Mouse (Mus musculus): ENCODE data around the gene Kcnn1. TPM values are rescaled to one million over a fixed set of nuclear protein-coding genes. Genes with fewer than 3 reads are reported as not detected.

The Kcnn1 gene
- polyA plus RNA-seq, 1 experiment from 2014 or later, result 1.1 TPM

GRCm38 (mm10) chr8:70853863-70854262, 9.2 kb downstream of the Kcnn1 start:
- H3K9ac ChIP-seq (ENCODE audit: low read depth, low read length), result no peak overlapping the region
- H3K4me3 ChIP-seq (ENCODE audit: low read depth, low read length), result no peak overlapping the region
- H3K4me1 ChIP-seq (ENCODE audit: control insufficient read depth, insufficient read depth, low read length), result no peaks in the 10 kb centered on the region
- WGBS (ENCODE audit: insufficient replicate concordance), result 73% methylated on average over 2 of the region's 2 CpGs
- no peak for ATAC-seq (replicated peaks; ENCODE audit: insufficient number of reproducible peaks, low FRiP score, low TSS enrichment)
- no peak overlapping the region for H3K27ac ChIP-seq (ENCODE audit: low read depth, low read length)
- no peaks in the 10 kb centered on the region for H3K36me3 ChIP-seq (ENCODE audit: control insufficient read depth, insufficient read depth, low read length)
- no peak overlapping the region for H3K4me2 ChIP-seq
- no peaks in the 10 kb centered on the region for H3K9me3 ChIP-seq (replicated peaks; ENCODE audit: control insufficient read depth, low read length)
- H3K27me3 ChIP-seq (ENCODE audit: control insufficient read depth, insufficient read depth, low read length), result peaks cover 27% of the 10 kb centered on the region

DNA sequence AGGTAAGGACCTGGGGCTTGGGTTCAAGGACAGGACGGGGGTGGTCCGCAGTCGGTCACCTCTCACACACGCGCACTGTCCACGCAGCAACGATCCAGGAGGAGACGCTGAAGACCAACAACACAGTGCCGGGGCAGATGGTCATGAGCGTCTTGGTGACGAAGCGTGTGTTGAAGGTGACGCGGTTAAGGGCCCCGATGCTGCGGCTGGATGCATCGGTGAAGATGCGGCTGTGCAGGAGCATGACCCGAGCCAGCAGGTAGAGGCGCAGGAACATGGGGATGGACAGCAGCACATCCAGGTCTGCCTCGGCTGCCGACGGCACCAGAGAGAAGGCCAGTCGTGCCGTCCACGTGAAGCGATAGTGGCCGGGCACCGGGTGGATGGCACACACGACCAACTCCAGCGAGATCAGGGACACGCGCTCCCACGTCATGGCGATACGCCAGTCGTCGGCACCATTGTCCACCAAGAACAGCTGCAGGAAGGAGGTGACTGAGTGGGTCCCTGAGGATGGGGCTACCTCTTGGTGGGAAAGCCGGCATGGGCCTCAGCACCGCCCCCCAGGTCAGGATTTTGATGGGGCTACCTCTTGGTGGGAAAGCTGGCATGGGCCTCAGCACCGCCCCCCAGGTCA, 10.3 kb downstream of the Kcnn1 start:
- WGBS (ENCODE audit: insufficient replicate concordance), result 84% methylated on average over 41 of the region's 41 CpGs
- Histone ChIP-seq H3K4me1 (ENCODE audit: control insufficient read depth, insufficient read depth, low read length) (no peaks in the 10 kb centered on the region), H3K27ac (ENCODE audit: low read depth, low read length) (no peak overlapping the region), H3K4me2 (no peak overlapping the region), H3K9me3 (replicated peaks; ENCODE audit: control insufficient read depth, low read length) (no peaks in the 10 kb centered on the region), H3K27me3 (ENCODE audit: control insufficient read depth, insufficient read depth, low read length) (peaks cover 31% of the 10 kb centered on the region), H3K9ac (ENCODE audit: low read depth, low read length) (no peak overlapping the region), H3K36me3 (ENCODE audit: control insufficient read depth, insufficient read depth, low read length) (no peaks in the 10 kb centered on the region), H3K4me3 (ENCODE audit: low read depth, low read length) (no peak overlapping the region)
- ATAC-seq (replicated peaks; ENCODE audit: insufficient number of reproducible peaks, low FRiP score, low TSS enrichment), result no peak

DNA sequence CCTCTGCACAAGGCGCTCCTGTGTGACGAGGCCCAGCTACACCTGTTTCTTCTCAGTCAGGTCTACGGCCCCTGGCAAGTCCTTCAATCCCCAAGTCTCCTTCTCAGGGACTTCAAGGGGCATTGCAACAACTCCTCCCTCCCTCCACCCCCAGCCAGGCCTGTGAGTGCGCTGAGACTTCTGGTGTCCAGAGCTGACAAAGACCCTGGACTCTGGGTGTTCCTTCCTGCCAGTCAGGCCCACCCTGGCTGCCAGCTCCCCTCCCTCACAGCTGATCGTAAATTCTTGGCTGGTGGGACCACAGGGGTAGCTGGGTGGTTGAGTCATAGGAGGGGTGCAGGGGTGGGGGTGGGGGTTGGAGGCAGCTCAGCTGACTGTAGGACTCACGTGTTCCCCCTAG, 11.2 kb downstream of the Kcnn1 start:
- no peak overlapping the region for H3K27ac ChIP-seq (ENCODE audit: low read depth, low read length)
- H3K9ac ChIP-seq (ENCODE audit: low read depth, low read length), result no peak overlapping the region
- peaks cover 33% of the 10 kb centered on the region for H3K27me3 ChIP-seq (ENCODE audit: control insufficient read depth, insufficient read depth, low read length)
- H3K4me2 ChIP-seq, result no peak overlapping the region
- no peaks in the 10 kb centered on the region for H3K36me3 ChIP-seq (ENCODE audit: control insufficient read depth, insufficient read depth, low read length)
- no peak for ATAC-seq (replicated peaks; ENCODE audit: insufficient number of reproducible peaks, low FRiP score, low TSS enrichment)
- H3K9me3 ChIP-seq (replicated peaks; ENCODE audit: control insufficient read depth, low read length), result no peaks in the 10 kb centered on the region
- H3K4me1 ChIP-seq (ENCODE audit: control insufficient read depth, insufficient read depth, low read length), result no peaks in the 10 kb centered on the region
- no peak overlapping the region for H3K4me3 ChIP-seq (ENCODE audit: low read depth, low read length)
- WGBS (ENCODE audit: insufficient replicate concordance), result 45% methylated on average over 6 of the region's 6 CpGs

DNA sequence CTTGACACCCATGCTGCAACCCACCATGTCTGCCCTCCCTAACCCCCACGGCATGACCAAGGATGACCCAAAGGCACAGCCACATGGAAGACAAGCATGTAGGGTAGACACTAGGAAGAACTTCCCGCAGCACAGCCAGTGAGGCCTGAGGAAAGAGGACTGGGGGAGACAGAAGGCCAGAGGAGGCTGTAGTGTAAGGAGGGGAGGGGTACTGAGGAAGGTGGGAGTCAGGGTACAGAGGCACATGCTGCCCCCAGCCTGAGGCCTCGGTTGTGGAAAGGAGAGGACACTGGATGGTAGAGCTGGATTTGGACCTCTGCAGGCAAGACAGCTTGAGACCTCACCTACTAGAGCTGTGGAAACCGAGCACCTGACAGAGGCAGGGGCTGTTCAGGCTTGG, 12.1 kb downstream of the Kcnn1 start:
- Histone ChIP-seq H3K4me2 (no peak overlapping the region), H3K27me3 (ENCODE audit: control insufficient read depth, insufficient read depth, low read length) (peaks cover 30% of the 10 kb centered on the region), H3K4me3 (ENCODE audit: low read depth, low read length) (no peak overlapping the region), H3K9ac (ENCODE audit: low read depth, low read length) (no peak overlapping the region), H3K36me3 (ENCODE audit: control insufficient read depth, insufficient read depth, low read length) (no peaks in the 10 kb centered on the region), H3K27ac (ENCODE audit: low read depth, low read length) (no peak overlapping the region), H3K9me3 (replicated peaks; ENCODE audit: control insufficient read depth, low read length) (no peaks in the 10 kb centered on the region), H3K4me1 (ENCODE audit: control insufficient read depth, insufficient read depth, low read length) (no peaks in the 10 kb centered on the region)
- WGBS (ENCODE audit: insufficient replicate concordance), result 70% methylated on average over 4 of the region's 4 CpGs
- ATAC-seq (replicated peaks; ENCODE audit: insufficient number of reproducible peaks, low FRiP score, low TSS enrichment), result no peak

DNA sequence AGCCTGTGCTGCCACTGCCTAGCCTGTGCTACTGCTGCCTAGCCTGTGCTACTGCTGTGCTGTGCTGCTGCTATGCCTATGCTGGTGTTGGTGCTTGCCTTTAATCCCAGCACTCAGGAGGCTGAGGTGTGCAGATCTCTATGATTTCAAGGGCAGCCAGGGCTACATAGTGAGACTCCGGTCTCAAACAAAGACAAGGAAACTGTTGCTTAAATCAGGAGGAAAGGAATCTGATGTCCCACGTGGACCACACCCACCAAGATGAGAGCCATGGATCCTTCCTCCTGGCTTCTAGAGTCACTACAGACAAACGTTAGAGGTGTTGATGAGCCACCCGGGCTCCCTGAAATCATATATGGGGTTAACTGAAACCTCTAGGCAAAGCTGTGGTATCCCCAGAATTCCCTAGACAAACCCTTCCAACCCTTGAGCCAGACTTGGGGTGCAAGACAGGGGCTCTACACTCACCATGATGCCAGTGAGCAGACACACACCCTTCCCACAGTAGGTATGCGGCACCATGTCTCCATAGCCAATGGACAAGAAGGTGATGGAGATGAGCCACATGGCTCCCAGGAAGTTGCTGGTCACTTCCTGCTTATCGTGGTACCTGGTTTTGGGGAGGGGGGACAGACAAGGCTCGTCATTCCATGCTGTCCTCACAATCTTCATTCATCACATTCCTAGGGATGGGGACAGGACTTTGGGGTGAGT, 12.8 kb downstream of the Kcnn1 start:
- no peaks in the 10 kb centered on the region for H3K9me3 ChIP-seq (replicated peaks; ENCODE audit: control insufficient read depth, low read length)
- H3K27me3 ChIP-seq (ENCODE audit: control insufficient read depth, insufficient read depth, low read length), result peaks cover 27% of the 10 kb centered on the region
- no peak overlapping the region for H3K27ac ChIP-seq (ENCODE audit: low read depth, low read length)
- WGBS (ENCODE audit: insufficient replicate concordance), result 66% methylated on average over 7 of the region's 7 CpGs
- no peak for ATAC-seq (replicated peaks; ENCODE audit: insufficient number of reproducible peaks, low FRiP score, low TSS enrichment)
- H3K4me2 ChIP-seq, result no peak overlapping the region
- H3K36me3 ChIP-seq (ENCODE audit: control insufficient read depth, insufficient read depth, low read length), result no peaks in the 10 kb centered on the region
- no peaks in the 10 kb centered on the region for H3K4me1 ChIP-seq (ENCODE audit: control insufficient read depth, insufficient read depth, low read length)
- no peak overlapping the region for H3K9ac ChIP-seq (ENCODE audit: low read depth, low read length)
- H3K4me3 ChIP-seq (ENCODE audit: low read depth, low read length), result no peak overlapping the region

DNA sequence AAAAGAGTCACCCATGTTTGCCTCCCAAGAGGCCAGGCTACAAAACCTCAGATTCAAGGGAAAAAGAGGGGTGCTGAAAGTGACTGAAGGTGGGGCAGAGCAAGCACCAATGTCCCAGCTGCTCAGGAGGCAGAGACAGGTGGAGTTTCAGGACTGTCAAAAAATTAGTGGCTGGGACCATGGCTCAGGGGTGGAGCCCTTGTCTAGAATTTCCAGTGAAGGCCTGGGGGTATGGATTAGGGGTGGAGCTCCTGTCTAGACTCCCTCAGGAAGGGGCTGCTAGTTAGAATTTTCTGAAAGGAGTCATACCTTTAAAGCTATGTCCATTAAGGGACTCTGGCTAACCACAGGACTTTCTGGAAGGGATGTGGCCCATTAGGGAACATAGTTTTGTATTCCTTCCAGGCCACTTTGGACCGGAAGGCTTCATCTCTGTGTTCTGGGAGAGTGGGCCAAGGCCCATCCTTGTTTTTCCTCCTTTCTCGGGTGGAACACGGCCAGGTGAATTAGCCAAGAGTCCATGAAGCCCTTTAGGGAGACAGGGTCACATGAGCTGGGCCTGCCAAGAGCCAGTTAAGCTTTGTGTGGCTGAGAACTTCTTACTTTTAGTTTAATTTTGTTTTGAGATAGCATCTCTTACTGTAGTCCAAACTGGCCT, 13.6 kb downstream of the Kcnn1 start:
- 87% methylated on average over 3 of the region's 3 CpGs for WGBS (ENCODE audit: insufficient replicate concordance)
- H3K4me1 ChIP-seq (ENCODE audit: control insufficient read depth, insufficient read depth, low read length), result no peaks in the 10 kb centered on the region
- no peak overlapping the region for H3K27ac ChIP-seq (ENCODE audit: low read depth, low read length)
- H3K4me3 ChIP-seq (ENCODE audit: low read depth, low read length), result no peak overlapping the region
- H3K9ac ChIP-seq (ENCODE audit: low read depth, low read length), result no peak overlapping the region
- H3K36me3 ChIP-seq (ENCODE audit: control insufficient read depth, insufficient read depth, low read length), result no peaks in the 10 kb centered on the region
- no peak for ATAC-seq (replicated peaks; ENCODE audit: insufficient number of reproducible peaks, low FRiP score, low TSS enrichment)
- peaks cover 21% of the 10 kb centered on the region for H3K27me3 ChIP-seq (ENCODE audit: control insufficient read depth, insufficient read depth, low read length)
- no peaks in the 10 kb centered on the region for H3K9me3 ChIP-seq (replicated peaks; ENCODE audit: control insufficient read depth, low read length)
- H3K4me2 ChIP-seq, result no peak overlapping the region

- 48% methylated on average over 15 of the region's 15 CpGs for WGBS (ENCODE audit: insufficient replicate concordance)
- Histone ChIP-seq H3K27me3 (ENCODE audit: control insufficient read depth, insufficient read depth, low read length) (peaks cover 33% of the 10 kb centered on the region), H3K4me2 (no peak overlapping the region), H3K4me1 (ENCODE audit: control insufficient read depth, insufficient read depth, low read length) (no peaks in the 10 kb centered on the region; the same call in 1 of the 2 replicates), H3K9me3 (replicated peaks; ENCODE audit: control insufficient read depth, low read length) (no peaks in the 10 kb centered on the region), H3K9ac (ENCODE audit: low read depth, low read length) (no peak overlapping the region), H3K27ac (ENCODE audit: low read depth, low read length) (no peak overlapping the region), H3K4me3 (ENCODE audit: low read depth, low read length) (no peak overlapping the region), H3K36me3 (ENCODE audit: control insufficient read depth, insufficient read depth, low read length) (no peaks in the 10 kb centered on the region)
- ATAC-seq (replicated peaks; ENCODE audit: insufficient number of reproducible peaks, low FRiP score, low TSS enrichment), result no peak
Measured at GRCm38 (mm10) chr8:70846371-70847154, 16.5 kb downstream of the Kcnn1 start.

- H3K27me3 ChIP-seq (ENCODE audit: control insufficient read depth, insufficient read depth, low read length), result peaks cover 31% of the 10 kb centered on the region
- no peaks in the 10 kb centered on the region for H3K9me3 ChIP-seq (replicated peaks; ENCODE audit: control insufficient read depth, low read length)
- no peak overlapping the region for H3K4me2 ChIP-seq
- 33% methylated on average over 5 of the region's 5 CpGs for WGBS (ENCODE audit: insufficient replicate concordance)
- H3K9ac ChIP-seq (ENCODE audit: low read depth, low read length), result no peak overlapping the region
- H3K27ac ChIP-seq (ENCODE audit: low read depth, low read length), result no peak overlapping the region
- no peak for ATAC-seq (replicated peaks; ENCODE audit: insufficient number of reproducible peaks, low FRiP score, low TSS enrichment)
- H3K36me3 ChIP-seq (ENCODE audit: control insufficient read depth, insufficient read depth, low read length), result no peaks in the 10 kb centered on the region
- H3K4me1 ChIP-seq (ENCODE audit: control insufficient read depth, insufficient read depth, low read length), result no peaks in the 10 kb centered on the region; the same call in 1 of the 2 replicates
- no peak overlapping the region for H3K4me3 ChIP-seq (ENCODE audit: low read depth, low read length)
Measured at GRCm38 (mm10) chr8:70845108-70845507, 17.9 kb downstream of the Kcnn1 start.

Data from heart, embryonic 11.5 days (tissue).